Mouse (Mus musculus): Measurements from ENCODE around the gene Fam120a.

Gene Fam120a

GRCm38 (mm10) chr13:48858779-48859178, 109.0 kb downstream of the Fam120a start:
- in situ Hi-C loops (cut with MboI, MseI): no loop called here

DNA sequence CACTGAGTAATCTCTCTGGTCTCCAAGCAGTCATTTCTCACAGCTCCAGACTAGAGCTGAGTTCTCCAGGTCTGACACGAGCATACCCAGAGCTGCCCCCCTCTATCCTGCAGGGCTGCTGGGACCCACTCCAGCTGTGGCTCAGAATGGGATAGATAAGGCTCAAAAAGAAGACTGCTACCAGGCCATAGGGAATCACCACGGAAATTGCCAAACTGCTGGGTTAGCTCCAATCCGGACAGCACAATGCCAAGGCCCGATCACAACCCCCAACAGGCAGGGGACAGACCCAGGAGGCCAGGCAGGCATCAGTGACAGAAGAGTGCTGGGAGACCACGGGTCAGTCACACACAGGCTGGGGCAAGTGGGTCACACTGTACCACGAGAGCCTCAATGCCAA, 109.8 kb downstream of the Fam120a start:
- in situ Hi-C loops (cut with MboI, MseI): no loop called here

DNA sequence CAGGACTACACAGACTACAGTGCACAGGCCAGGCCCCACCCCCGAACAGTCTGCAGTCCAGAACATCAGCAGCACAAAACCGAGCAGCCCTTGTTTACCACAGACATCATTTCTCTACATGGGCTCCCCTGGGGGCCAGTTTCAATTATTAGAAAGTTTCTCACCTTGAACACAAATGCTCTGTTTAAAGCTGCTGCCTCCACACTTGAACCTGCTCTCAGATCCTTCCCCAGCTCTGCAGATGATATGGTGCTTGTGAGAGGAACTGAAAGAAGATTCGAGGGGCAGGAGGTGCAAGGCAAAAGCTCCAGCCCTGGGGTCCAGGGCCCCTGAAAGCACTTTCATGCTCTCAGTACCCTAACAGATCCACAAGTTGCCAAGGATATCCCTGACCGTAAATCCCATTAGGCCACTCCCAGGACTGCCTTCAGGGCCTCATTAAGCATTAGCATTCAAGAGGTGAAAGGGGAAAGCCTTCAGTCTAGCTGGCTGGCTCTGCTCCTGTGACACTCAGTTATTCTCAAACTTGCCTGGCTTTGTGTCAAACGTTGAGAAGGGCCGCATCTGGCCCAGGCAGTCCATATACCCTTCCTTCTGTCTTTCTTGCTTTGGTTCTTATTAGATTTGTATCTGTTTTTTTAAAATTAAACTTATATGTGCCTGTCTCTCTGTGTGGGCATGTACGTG, 110.4 kb downstream of the Fam120a start:
- in situ Hi-C loops (cut with MboI, MseI): no loop called here

- in situ Hi-C loops (cut with MboI, MseI): no loop called here
Measured at GRCm38 (mm10) chr13:48853947-48854346, 113.9 kb downstream of the Fam120a start.

DNA sequence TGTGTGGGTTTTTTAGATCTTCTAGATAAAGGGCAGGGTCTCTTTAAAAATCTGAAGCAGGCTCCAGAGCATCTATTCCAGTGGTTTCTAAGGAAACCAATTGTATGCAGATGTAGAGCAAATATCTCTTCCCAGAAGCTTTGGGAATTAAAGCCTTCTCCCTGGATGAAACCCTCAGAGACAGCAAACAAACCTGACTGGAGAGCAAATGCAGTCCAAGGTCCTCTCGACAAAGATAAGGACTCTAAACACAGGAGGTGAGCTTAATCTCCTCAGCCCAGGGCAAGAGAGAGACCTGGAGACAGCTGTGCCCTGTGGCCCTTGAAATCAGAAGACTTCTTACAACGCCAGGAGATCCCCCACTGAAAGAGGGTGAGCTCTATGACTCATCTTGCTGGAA, 114.3 kb downstream of the Fam120a start:
- in situ Hi-C loops (cut with MboI, MseI): no loop called here

GRCm38 (mm10) chr13:48852859-48853258, 115.0 kb downstream of the Fam120a start:
- in situ Hi-C loops (cut with MboI, MseI): no loop called here

DNA sequence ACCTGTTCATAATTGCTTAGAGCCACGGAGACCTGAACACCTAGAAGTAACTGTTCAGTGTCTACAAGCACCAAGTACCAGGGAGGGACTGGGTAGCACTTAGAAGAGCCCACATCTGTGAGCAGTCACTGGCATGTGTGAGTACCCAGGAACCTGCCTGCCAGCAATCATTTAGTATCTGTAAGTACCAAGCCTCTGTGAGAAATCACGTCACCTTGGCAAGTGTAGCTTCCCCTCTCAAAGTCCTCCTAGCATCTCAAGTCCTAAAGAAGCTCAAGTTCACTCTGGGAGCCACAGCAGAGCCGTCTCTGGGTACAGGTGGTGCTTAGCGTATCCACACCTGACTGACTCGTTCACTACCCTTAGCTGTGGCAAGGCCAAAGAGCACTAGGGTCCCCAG, 116.1 kb downstream of the Fam120a start:
- in situ Hi-C loops (cut with MboI, MseI): no loop called here

- in situ Hi-C loops (cut with MboI, MseI): no loop called here
Measured at GRCm38 (mm10) chr13:48850771-48851170, 117.0 kb downstream of the Fam120a start.

- in situ Hi-C loops (cut with MboI, MseI): no loop called here
Measured at GRCm38 (mm10) chr13:48850326-48850725, 117.5 kb downstream of the Fam120a start.

GRCm38 (mm10) chr13:48849155-48849554, 118.7 kb downstream of the Fam120a start:
- in situ Hi-C loops (cut with MboI, MseI): no loop called here

DNA sequence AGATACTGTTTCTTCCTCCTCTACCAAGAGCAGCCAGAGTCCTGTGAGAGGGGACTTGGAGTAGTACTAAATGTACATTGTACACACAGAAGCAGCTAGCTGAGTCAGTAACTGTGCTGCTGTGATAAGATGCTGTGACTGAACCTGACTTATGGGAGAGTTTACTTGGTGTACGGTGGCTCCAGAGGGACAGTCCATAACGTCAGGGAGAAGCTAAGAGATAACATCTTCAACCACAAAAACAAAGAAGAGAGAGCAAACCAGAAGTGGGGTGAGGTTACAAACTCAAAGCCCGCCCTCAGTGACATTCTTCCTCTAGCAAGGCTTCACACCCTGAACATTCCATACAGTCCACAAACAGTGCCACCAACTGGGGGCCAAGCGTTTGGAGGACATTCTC, 122.5 kb downstream of the Fam120a start:
- in situ Hi-C loops (cut with MboI, MseI): no loop called here

GRCm38 (mm10) chr13:48843530-48843929, 124.3 kb downstream of the Fam120a start:
- in situ Hi-C loops (cut with MboI, MseI): no loop called here

GRCm38 (mm10) chr13:48841905-48842592, 125.8 kb downstream of the Fam120a start:
- in situ Hi-C loops (cut with MboI, MseI): no loop called here

DNA sequence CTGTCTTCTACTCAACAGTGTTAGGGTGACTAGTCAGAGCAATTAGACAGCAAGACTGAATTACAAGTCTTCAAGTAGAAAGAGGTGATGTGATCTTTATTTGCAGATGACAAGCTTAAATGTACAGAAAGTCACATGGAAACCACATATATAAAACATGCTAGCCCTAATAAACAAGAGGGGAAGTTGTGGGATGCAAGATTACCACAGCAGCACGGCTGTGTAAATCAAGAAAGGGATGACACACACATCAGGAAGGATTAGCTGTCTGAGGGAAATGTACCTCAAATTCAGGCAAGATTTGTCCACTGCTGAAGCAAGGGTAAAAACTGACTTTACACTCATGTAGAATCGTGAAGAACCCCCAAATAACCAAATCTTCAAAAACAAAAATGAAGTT, 129.5 kb downstream of the Fam120a start:
- in situ Hi-C loops (cut with MboI, MseI): no loop called here

DNA sequence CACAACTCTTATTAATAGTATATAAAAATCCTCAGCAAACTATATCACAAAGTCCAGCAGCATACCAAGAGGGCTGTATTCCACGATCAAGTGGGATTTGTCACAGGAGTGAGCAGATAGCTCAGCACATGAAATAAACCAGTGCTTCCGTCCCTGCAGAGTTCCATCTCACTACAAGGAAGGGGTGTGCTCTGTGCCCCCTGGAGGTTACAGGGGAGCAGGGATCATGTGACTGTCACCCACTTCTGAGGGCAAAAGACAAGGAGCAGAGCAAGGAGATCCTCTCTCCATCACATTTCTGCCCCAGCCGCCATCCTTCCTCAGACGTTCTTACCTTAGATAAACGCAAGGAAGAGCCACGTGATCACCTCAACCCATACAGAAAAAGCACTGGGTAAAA, 130.3 kb downstream of the Fam120a start:
- in situ Hi-C loops (cut with MboI, MseI): no loop called here

GRCm38 (mm10) chr13:48830528-48831250, 137.1 kb downstream of the Fam120a start:
- in situ Hi-C loops (cut with MboI, MseI): no loop called here

DNA sequence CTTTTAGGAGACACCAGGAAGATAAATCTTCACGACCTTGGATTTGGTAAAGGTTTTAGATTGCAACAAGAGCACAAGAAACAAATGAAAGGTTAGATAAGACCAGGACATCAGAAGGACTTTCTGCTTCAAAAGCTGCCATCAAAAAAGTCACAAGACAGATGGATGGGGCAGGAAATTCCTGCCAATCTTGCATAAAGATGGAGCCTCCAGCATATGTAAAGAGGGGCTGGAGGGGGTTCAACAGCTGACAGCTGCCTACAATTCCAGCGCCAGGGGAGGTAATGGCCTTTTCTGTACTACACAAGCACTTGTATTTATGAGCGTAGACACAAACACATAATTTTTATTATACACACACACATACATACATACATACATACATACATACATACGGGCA, 138.0 kb downstream of the Fam120a start:
- in situ Hi-C loops (cut with MboI, MseI): no loop called here
